Mouse (Mus musculus) olfactory bulb, adult 2 months (tissue): ENCODE measurements around the gene Atp2a2.

Experiments used
- CTCF ChIP-seq: fragments of 200-500 bp; IDR thresholded peaks from 2 replicates; pipeline ENCODE4 v1.5.1; 2012; ENCODE audit warnings: low read depth, mild to moderate bottlenecking, low read length, moderate library complexity; ENCODE audit not compliant: insufficient read depth
- POLR2A ChIP-seq: fragments of 200-500 bp; IDR thresholded peaks from 2 replicates; pipeline ENCODE4 v1.6.1; 2012; ENCODE audit warnings: mild to moderate bottlenecking, low read depth, low read length, moderate library complexity; ENCODE audit not compliant: insufficient read depth

DNA sequence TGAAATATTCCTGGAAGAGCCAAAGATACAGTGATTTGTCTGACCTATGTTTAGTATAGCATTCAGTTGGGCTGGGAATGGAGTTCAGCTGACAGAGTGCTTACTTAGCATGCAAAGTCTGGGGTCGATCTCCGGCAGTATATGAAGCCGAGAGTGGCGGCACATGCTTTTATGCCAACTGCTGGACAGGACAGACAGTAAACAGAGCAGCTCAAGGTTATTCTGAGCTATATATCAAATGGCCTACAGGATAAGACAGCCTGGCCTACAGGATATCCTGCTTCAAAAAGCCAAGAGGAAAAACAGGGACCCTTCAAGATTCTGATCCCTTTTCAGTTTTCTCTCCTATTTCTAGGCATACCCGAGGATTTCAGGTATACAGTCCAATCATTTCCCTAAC is 30.4 kb downstream of the Atp2a2 start:
- no peak for TF ChIP-seq CTCF
- TF ChIP-seq POLR2A = no peak
